Mouse (Mus musculus) heart, embryonic 11.5 days (tissue): Measurements from ENCODE around the gene Gm49378. TPM values are rescaled to one million over a fixed set of nuclear protein-coding genes. Genes with fewer than 3 reads are reported as not detected.

Source experiments
- ATAC-seq: fragments of 200-750 bp; cut with Nextera tagmentation; replicated peaks from 2 replicates; pipeline ENCODE4 v1.8.0; 2017; ENCODE audit warnings: moderate library complexity; ENCODE audit not compliant: insufficient number of reproducible peaks, low FRiP score, low TSS enrichment
- H3K27ac ChIP-seq: fragments of 300-500 bp; sonication (generic); 2 replicates; pipeline ENCODE4 v1.5.1; 2014; ENCODE audit warnings: mild to moderate bottlenecking, low read depth, low read length
- H3K27me3 ChIP-seq: fragments of 300-500 bp; sonication (generic); 2 replicates; pipeline ENCODE4 v1.6.1; 2014; ENCODE audit warnings: mild to moderate bottlenecking, low read length, mixed read lengths; ENCODE audit not compliant: control insufficient read depth, insufficient read depth
- H3K36me3 ChIP-seq: fragments of 300-500 bp; sonication (generic); 2 replicates; pipeline ENCODE4 v1.6.1; 2014; ENCODE audit warnings: mild to moderate bottlenecking, low read length, moderate library complexity, mixed read lengths; ENCODE audit not compliant: control insufficient read depth, insufficient read depth
- H3K4me1 ChIP-seq: fragments of 300-500 bp; sonication (generic); 2 replicates; pipeline ENCODE4 v1.6.1; 2014; ENCODE audit warnings: low read length; ENCODE audit not compliant: control insufficient read depth, insufficient read depth
- H3K4me2 ChIP-seq: fragments of 300-500 bp; sonication (generic); 2 replicates; pipeline ENCODE4 v1.6.1; 2014; ENCODE audit warnings: mild to moderate bottlenecking, moderate library complexity
- H3K4me3 ChIP-seq: fragments of 300-500 bp; sonication (generic); 2 replicates; pipeline ENCODE4 v1.5.1; 2014; ENCODE audit warnings: low read depth, low read length
- H3K9ac ChIP-seq: fragments of 300-500 bp; sonication (generic); 2 replicates; pipeline ENCODE4 v1.6.1; 2014; ENCODE audit warnings: mild to moderate bottlenecking, low read depth, low read length, moderate library complexity
- H3K9me3 ChIP-seq: fragments of 300-500 bp; sonication (generic); replicated peaks from 2 replicates; pipeline ENCODE4 v1.6.1; 2016; ENCODE audit warnings: low read length; ENCODE audit not compliant: control insufficient read depth
- WGBS: fragments of 180-500 bp; shearing (Covaris S2); extraction: QIAGEN DNeasy Blood & Tissue Kit; methylation state at CpG from one replicate; pipeline ENCODE4 v1.1.7; 2014; ENCODE audit not compliant: insufficient replicate concordance; 5-methylcytosine and 5-hydroxymethylcytosine counted together
- polyA plus RNA-seq: library from polyadenylated mRNA; unstranded; fragments of >200 nt; fragmentation: Nextera tagmentation; extraction: Ambion mirVana; gene quantifications from 2 replicates; pipeline ENCODE4 v1.2.1, GENCODE M21; 2014

Gene Gm49378
- polyA plus RNA-seq, 1 experiment from 2014 or later, result 4.2 TPM

- H3K9me3 ChIP-seq, result no peaks in the 10 kb centered on the region
- peak within 1 kb of the TSS; percentile 85 for H3K27ac ChIP-seq
- WGBS, result 89% methylated on average over 7 of the region's 7 CpGs
- ATAC-seq, result no peak
- H3K4me1 ChIP-seq, result peaks cover 11% of the 10 kb centered on the region; the same call in 1 of the 2 replicates
- no peaks in the 10 kb centered on the region for H3K27me3 ChIP-seq
- H3K4me2 ChIP-seq, result peak within 1 kb of the TSS; percentile 74
- peak within 1 kb of the TSS; percentile 40 for H3K4me3 ChIP-seq
- peak within 1 kb of the TSS; percentile 76 for H3K9ac ChIP-seq
- H3K36me3 ChIP-seq, result peaks cover 38% of the 10 kb centered on the region
Measured at GRCm38 (mm10) chr14:55603271-55603632, 34.4 kb downstream of the Gm49378 start, which contains the start of gene Irf9. Irf9 (plus strand) TSS chr14:55603571.

DNA sequence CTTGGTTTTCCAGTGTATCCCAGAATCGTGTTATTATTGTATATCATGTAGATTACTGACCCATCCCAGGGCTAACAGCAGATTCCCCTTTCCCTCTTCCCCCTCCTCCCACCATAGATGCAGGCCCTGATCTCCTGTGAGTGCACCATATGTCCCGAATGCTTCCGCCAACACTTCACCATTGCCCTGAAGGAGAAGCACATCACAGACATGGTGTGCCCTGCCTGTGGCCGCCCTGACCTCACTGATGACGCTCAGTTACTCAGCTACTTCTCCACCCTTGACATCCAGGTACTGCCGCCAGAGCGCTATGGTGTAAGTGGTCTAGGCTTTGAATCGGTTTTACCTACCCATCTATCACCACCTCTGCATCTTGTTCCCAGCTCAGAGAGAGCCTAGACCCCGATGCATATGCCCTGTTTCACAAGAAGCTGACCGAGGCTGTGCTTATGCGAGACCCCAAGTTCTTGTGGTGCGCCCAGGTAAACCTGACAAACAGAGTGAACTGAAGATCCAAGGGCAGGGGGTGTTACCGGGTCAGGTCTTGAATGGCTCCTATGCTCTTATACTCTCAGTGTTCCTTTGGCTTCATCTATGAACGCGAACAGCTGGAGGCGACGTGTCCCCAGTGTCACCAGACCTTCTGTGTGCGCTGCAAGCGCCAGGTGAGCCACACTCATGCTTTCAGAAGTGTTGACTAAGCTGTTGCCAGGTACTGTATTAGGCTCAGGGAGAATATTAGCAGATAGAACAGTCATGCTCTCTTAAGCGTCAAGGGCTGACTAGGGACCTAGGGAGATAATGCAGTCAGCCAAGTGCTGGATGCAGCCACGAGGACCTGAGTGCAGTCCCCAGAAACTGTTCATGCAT is 38.9 kb downstream of the Gm49378 start:
- WGBS, result 93% methylated on average over 21 of the region's 21 CpGs
- peaks cover 5% of the 10 kb centered on the region; the same call in 1 of the 2 replicates for H3K4me1 ChIP-seq
- no peak overlapping the region for H3K4me2 ChIP-seq
- no peak overlapping the region for H3K27ac ChIP-seq
- H3K27me3 ChIP-seq, result no peaks in the 10 kb centered on the region
- no peaks in the 10 kb centered on the region for H3K9me3 ChIP-seq
- H3K9ac ChIP-seq, result no peak overlapping the region
- peaks cover 49% of the 10 kb centered on the region for H3K36me3 ChIP-seq
- no peak overlapping the region for H3K4me3 ChIP-seq
- ATAC-seq, result no peak

DNA sequence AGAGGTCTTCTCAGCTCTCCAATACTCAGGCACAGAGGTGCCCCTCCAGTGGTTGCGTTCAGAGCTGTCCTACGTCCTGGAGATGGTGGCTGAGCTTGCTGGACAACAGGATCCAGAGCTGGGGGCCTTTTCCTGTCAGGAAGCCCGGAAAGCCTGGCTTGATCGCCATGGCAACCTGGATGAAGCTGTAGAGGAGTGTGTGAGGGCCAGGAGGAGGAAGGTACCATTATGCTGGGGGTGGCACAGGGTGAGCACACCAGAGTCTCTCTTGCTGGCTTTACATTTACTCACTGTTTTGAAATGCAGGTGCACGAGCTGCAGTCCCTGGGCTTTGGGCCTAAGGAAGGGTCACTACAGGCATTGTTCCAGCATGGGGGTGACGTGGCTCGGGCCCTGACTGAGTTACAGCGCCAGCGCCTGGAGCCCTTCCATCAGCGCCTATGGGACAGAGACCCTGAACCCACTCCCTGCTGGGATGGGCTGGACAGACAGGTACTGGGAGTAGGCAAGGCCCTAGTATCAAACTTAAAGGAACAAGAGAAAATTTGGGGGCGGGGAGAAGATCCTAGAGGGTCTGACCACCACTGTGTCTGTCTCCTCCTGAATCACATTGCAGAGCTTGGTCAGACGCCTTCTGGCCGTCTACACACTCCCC is 41.5 kb downstream of the Gm49378 start:
- no peak for ATAC-seq
- Histone ChIP-seq H3K4me1 (peaks cover 13% of the 10 kb centered on the region), H3K9ac (no peak overlapping the region), H3K9me3 (no peaks in the 10 kb centered on the region), H3K36me3 (peaks cover 34% of the 10 kb centered on the region), H3K4me3 (no peak overlapping the region), H3K4me2 (no peak overlapping the region), H3K27ac (no peak overlapping the region), H3K27me3 (no peaks in the 10 kb centered on the region)
- WGBS, result 76% methylated on average over 13 of the region's 13 CpGs

DNA sequence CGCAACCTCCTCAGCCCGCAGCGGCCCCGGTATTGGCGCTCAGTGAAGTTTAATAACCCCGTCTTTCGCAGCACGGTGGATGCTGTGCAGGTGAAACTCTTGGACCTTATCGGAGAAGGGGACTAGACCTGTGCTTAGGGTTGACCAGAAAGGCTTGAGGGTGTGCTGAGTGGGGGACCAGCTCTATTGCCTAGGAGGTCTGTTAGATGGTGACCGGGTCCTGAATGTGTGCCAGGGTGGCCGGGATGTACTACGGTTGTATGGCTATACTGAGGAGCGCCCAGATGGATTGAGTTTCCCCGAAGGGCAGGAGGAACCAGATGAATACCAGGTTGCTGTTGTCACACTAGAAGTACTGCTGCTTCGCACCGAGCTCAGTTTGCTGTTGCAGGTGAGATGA is 45.5 kb downstream of the Gm49378 start:
- WGBS, result 6% methylated on average over 16 of the region's 16 CpGs
- Histone ChIP-seq H3K4me3 (peak overlapping the region; percentile 78), H3K27me3 (no peaks in the 10 kb centered on the region), H3K9me3 (no peaks in the 10 kb centered on the region), H3K4me1 (peaks cover 19% of the 10 kb centered on the region), H3K27ac (peak overlapping the region; percentile 98), H3K36me3 (peaks cover 17% of the 10 kb centered on the region), H3K4me2 (peak overlapping the region; percentile 98), H3K9ac (peak overlapping the region; percentile 83)
- ATAC-seq, result no peak

DNA sequence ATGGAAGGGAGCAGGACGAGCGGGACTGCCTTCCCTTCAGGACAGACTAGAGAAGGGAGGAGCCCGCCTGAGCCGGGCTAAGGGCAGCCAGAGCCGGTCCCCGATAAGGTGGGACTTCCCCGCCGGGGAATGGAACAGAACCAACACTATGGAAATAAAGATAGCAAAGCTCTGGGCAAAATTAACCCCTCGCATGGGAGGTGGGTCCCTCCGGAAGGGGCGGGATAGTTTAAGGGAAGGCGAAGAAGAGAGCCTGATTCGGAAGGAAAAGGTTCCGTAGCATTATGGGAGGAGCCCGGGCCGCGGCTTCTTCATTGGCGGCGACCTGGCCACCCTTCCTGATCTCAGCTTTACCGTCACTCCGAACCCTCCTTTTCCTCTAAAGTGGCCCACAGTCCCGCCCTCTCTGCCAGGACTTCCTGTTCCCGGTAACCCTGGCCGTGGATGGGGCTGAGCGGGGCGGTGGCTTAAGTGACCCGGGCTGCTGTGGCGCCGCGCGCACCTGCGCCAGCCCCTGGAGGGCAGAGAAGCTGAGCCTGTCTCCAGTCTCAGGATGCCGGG is 46.3 kb downstream of the Gm49378 start, which contains the start of gene Rnf31:
Rnf31 (plus strand) TSS at position 378 of the 561 bp plus-strand sequence.
- peak within 1 kb of the TSS; percentile 85 for H3K9ac ChIP-seq
- no peaks in the 10 kb centered on the region for H3K9me3 ChIP-seq
- peak; percentile 86 for ATAC-seq
- peak within 1 kb of the TSS; percentile 98 for H3K27ac ChIP-seq
- H3K4me1 ChIP-seq, result peaks cover 19% of the 10 kb centered on the region
- peak within 1 kb of the TSS; percentile 78 for H3K4me3 ChIP-seq
- peak within 1 kb of the TSS; percentile 98 for H3K4me2 ChIP-seq
- H3K27me3 ChIP-seq, result no peaks in the 10 kb centered on the region
- WGBS, result under 1% methylated on average over 27 of the region's 33 CpGs
- H3K36me3 ChIP-seq, result peaks cover 17% of the 10 kb centered on the region

DNA sequence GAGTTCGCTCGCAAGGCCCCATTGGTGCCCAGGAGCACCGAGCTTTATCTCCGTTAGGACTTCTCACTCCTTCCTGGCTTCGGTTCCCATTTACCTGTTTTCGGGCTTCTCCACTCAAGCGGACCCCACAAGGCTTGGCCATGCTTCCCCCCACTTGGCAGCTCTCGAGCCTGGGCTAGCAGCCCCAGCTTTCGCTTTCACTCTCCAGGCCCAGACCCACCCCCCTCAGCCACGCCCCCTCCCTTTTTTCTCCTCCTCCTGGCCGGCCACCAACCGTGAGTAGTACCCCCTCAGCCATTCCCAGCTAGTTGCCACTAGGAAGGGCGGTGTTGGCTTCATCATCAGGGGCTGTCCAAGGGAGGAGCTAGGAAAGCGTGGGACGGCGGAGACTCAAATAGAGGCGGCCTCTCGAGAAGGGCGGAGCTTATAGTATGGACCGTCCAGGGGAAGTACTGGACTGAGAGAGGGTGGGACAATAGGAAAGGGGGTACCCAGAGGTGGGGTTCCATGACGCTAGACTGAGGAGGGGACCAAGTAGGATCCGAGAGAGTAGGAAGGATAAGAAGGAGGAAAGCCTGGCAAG is 46.9 kb downstream of the Gm49378 start, which contains the start of gene Psme2:
Psme2 (minus strand) TSS at position 366 of the 583 bp plus-strand sequence.
- Histone ChIP-seq H3K27ac (peak within 1 kb of the TSS; percentile 98), H3K9me3 (no peaks in the 10 kb centered on the region), H3K4me2 (peak within 1 kb of the TSS; percentile 98), H3K36me3 (peaks cover 17% of the 10 kb centered on the region), H3K4me3 (peak within 1 kb of the TSS; percentile 78), H3K27me3 (no peaks in the 10 kb centered on the region), H3K4me1 (peaks cover 19% of the 10 kb centered on the region), H3K9ac (peak within 1 kb of the TSS; percentile 85)
- ATAC-seq, result peak; percentile 96
- WGBS, result 1% methylated on average over 22 of the region's 22 CpGs

DNA sequence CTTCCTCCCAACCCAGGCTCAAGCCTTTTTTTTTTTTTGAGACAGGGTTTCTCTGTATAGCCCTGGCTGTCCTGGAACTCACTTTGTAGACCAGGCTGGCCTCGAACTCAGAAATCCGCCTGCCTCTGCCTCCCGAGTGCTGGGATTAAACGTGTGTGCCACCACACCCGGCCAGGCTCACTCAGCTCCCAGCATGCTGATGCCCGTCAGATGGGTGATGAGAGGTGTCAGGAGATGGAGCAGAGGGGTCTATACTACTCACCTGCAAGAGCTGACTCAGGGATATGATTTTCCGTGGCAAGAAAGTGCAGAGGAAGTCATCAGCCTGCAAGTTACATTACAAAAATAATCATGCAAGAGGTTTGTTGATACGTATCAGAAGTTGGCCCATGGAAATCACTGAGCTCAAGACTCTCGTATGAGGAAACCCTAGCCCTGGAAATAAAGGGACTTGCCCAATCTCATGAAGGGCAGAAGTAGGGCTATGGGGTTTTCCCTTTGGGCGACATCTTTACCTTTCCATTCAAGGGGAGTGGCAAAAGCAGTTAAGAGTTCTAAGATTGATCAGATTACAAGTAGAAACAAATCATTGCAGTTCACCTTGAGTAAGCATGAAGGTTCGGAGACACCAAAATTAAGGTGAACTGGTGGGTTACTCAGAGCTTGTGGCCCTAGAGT is 47.8 kb downstream of the Gm49378 start:
- Histone ChIP-seq H3K27ac (peak overlapping the region; percentile 98; the same call in 1 of the 2 replicates), H3K4me2 (peak overlapping the region; percentile 98), H3K9me3 (no peaks in the 10 kb centered on the region), H3K4me3 (peak overlapping the region; percentile 78), H3K4me1 (peaks cover 23% of the 10 kb centered on the region), H3K9ac (peak overlapping the region; percentile 85; the same call in 1 of the 2 replicates), H3K36me3 (peaks cover 9% of the 10 kb centered on the region), H3K27me3 (no peaks in the 10 kb centered on the region)
- no peak for ATAC-seq
- 79% methylated on average over 11 of the region's 11 CpGs for WGBS

GRCm38 (mm10) chr14:55589271-55589670 is 48.4 kb downstream of the Gm49378 start:
- WGBS, result 90% methylated on average over 5 of the region's 5 CpGs
- H3K27me3 ChIP-seq, result no peaks in the 10 kb centered on the region
- no peak overlapping the region for H3K4me2 ChIP-seq
- H3K4me3 ChIP-seq, result no peak overlapping the region
- no peak overlapping the region for H3K27ac ChIP-seq
- peaks cover 4% of the 10 kb centered on the region; the same call in 1 of the 2 replicates for H3K36me3 ChIP-seq
- no peak overlapping the region for H3K9ac ChIP-seq
- no peak for ATAC-seq
- peaks cover 28% of the 10 kb centered on the region for H3K4me1 ChIP-seq
- no peaks in the 10 kb centered on the region for H3K9me3 ChIP-seq
